Mouse (Mus musculus): ENCODE measurements around the gene Evx2.

GRCm38 (mm10) chr2:74687698-74688555, 28.6 kb upstream of the Evx2 start:
- TF ChIP-seq GATA1 (IDR thresholded peaks at IDR 0.05; ENCODE audit: low read length), result no peak
- TF ChIP-seq TAL1 (IDR thresholded peaks at IDR 0.05; ENCODE audit: low read length), result no peak
